Mouse (Mus musculus) adrenal gland, postnatal 4 days (tissue): ENCODE results near the gene Myl6. TPM values are rescaled to one million over a fixed set of nuclear protein-coding genes. Genes with fewer than 3 reads are reported as not detected.

Source experiments
- microRNA-seq: library from miRNA; unstranded; fragments of <30 nt; microRNA quantifications from one replicate; pipeline ENCODE4 v1.2.0, GENCODE M21; 2021
- total RNA-seq, 2 experiments: library from RNA; stranded (reverse); gene quantifications; 2 replicates each; pipeline ENCODE4 v1.2.3; 2021

Myl6 gene
- total RNA-seq, 2 experiments from 2014 or later: 703 to 716 TPM

Small RNAs within 50 kb of the gene (microRNA-seq; reads per million reads assigned to microRNA genes)
- gene Mir6916 (not detected), gene Mir8105 (0.79 reads per million)

Other genes with a start within 250 kb of the Myl6 start
- gene Apon, start 240.0 kb downstream of the Myl6 start, total RNA-seq: 1 to 10 TPM in 1 of 2 experiments, not detected in 1; 4.7 TPM
- 10 to 100 TPM; 13.3 to 76.4 TPM for gene Apof, start 225.5 kb downstream of the Myl6 start, total RNA-seq
- gene Stat2, start 223.6 kb downstream of the Myl6 start, total RNA-seq: 10 to 100 TPM; 41.5 to 45.9 TPM
- gene Il23a, start 195.4 kb downstream of the Myl6 start, total RNA-seq: not detected
- 10 to 100 TPM; 43.6 to 45.3 TPM for gene Pan2, start 190.8 kb downstream of the Myl6 start, total RNA-seq
- gene Cnpy2, start 171.7 kb downstream of the Myl6 start, total RNA-seq: 100 to 1,000 TPM; 178 to 188 TPM
- gene Cs, start 156.4 kb downstream of the Myl6 start, total RNA-seq: 100 to 1,000 TPM; 300 to 355 TPM
- gene Coq10a, start 125.1 kb downstream of the Myl6 start, total RNA-seq: 10 to 100 TPM; 48.3 to 62.1 TPM
- 10 to 100 TPM; 71.5 to 75.1 TPM for gene Ankrd52, start 117.0 kb downstream of the Myl6 start, total RNA-seq
- gene Slc39a5, start 92.9 kb downstream of the Myl6 start, total RNA-seq: 10 to 100 TPM in 1 of 2 experiments, 1 to 10 TPM in 1; 5.7 to 13.2 TPM
- 10 to 100 TPM; 69.5 to 72.7 TPM for gene Nabp2, start 82.7 kb downstream of the Myl6 start, total RNA-seq
- gene Rnf41, start 82.5 kb downstream of the Myl6 start, total RNA-seq: 10 to 100 TPM; 49.9 to 50.9 TPM
- gene Smarcc2, start 34.9 kb downstream of the Myl6 start, total RNA-seq: 100 to 1,000 TPM; 138 to 157 TPM
- gene Myl6b, start 4.5 kb upstream of the Myl6 start, total RNA-seq: 1 to 10 TPM; 6.8 to 8.2 TPM
- gene Esyt1, start 31.7 kb upstream of the Myl6 start, total RNA-seq: 10 to 100 TPM; 30.3 to 34.5 TPM
- gene Zc3h10, start 53.6 kb upstream of the Myl6 start, total RNA-seq: 10 to 100 TPM; 10.9 to 11.0 TPM
- 1,000 to 10,000 TPM; 3,532 to 3,650 TPM for gene Rpl41, start 55.2 kb upstream of the Myl6 start, total RNA-seq
- gene Pa2g4, start 71.8 kb upstream of the Myl6 start, total RNA-seq: 100 to 1,000 TPM; 112 to 119 TPM
- gene Erbb3, start 95.5 kb upstream of the Myl6 start, total RNA-seq: 10 to 100 TPM in 1 of 2 experiments, 1 to 10 TPM in 1; 8.9 to 10.9 TPM
- gene Rps26, start 132.6 kb upstream of the Myl6 start, total RNA-seq: 100 to 1,000 TPM; 935 to 938 TPM
- gene Ikzf4, start 151.8 kb upstream of the Myl6 start, total RNA-seq: 1 to 10 TPM; 3.8 to 4.1 TPM
- gene Suox, start 179.9 kb upstream of the Myl6 start, total RNA-seq: 10 to 100 TPM; 18.7 to 22.7 TPM
- 100 to 1,000 TPM; 113 to 115 TPM for gene Rab5b, start 202.1 kb upstream of the Myl6 start, total RNA-seq
- gene Pmel, start 210.1 kb upstream of the Myl6 start, total RNA-seq: 1 to 10 TPM; 2.0 to 2.6 TPM
- gene Cdk2, start 210.9 kb upstream of the Myl6 start, total RNA-seq: 10 to 100 TPM; 46.8 to 50.3 TPM